Mouse (Mus musculus): ENCODE measurements at regions not wholly inside any gene's neighbourhood (a gene's known extent, or its start where the extent isn't known, plus 50 kb on each side); places are given as distances from the start of the nearest gene placed in this dataset.

GRCm38 (mm10) chr17:87501098-87501497 lies 54.4 kb upstream of the Calm2 start:
- no peaks in the 10 kb centered on the region for H3K4me1 ChIP-seq (ENCODE audit: control insufficient read depth, insufficient read depth, insufficient read length, low read length)
- H3K27ac ChIP-seq (replicated peaks; ENCODE audit: low read depth, low read length): no peak overlapping the region
- no peak overlapping the region for H3K4me3 ChIP-seq (ENCODE audit: insufficient read depth, low read depth, low read length)

DNA sequence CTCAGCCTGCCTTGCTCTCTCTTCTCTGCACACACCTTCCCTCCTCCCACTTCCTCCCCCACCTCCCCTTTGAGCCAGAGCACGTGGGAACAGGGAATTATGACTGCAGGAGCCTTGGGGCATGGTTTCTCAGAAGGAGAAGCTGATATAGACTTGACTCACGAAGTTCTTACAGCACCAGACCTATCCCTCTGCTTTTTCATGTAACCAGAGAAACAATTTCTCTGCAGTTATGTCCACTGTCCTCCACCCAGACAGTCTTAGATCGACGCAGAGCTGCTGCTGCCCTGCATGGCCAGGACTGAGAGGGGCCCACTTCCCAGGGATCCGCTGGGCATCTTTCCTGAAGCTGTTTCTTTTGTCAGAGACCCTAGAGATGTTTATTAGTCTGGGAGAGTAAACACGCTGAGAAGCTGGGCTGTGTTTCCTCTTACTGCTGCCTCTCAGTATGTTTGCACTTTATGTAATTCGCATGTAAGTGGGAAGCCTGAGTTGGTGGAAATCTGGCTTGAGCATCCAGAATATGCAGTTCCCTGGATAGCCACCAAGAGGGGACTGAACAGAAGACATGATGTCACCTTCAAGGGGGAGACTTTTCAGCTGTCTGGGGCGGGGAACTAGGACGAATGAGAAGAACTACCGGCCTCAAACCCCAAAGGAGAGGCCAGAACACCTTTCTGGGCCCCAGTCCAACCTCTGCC lies 55.1 kb upstream of the Calm2 start:
- H3K27ac ChIP-seq (replicated peaks; ENCODE audit: low read depth, low read length): no peak overlapping the region
- H3K4me3 ChIP-seq (ENCODE audit: insufficient read depth, low read depth, low read length): no peak overlapping the region
- H3K4me1 ChIP-seq (ENCODE audit: control insufficient read depth, insufficient read depth, insufficient read length, low read length): no peaks in the 10 kb centered on the region

DNA sequence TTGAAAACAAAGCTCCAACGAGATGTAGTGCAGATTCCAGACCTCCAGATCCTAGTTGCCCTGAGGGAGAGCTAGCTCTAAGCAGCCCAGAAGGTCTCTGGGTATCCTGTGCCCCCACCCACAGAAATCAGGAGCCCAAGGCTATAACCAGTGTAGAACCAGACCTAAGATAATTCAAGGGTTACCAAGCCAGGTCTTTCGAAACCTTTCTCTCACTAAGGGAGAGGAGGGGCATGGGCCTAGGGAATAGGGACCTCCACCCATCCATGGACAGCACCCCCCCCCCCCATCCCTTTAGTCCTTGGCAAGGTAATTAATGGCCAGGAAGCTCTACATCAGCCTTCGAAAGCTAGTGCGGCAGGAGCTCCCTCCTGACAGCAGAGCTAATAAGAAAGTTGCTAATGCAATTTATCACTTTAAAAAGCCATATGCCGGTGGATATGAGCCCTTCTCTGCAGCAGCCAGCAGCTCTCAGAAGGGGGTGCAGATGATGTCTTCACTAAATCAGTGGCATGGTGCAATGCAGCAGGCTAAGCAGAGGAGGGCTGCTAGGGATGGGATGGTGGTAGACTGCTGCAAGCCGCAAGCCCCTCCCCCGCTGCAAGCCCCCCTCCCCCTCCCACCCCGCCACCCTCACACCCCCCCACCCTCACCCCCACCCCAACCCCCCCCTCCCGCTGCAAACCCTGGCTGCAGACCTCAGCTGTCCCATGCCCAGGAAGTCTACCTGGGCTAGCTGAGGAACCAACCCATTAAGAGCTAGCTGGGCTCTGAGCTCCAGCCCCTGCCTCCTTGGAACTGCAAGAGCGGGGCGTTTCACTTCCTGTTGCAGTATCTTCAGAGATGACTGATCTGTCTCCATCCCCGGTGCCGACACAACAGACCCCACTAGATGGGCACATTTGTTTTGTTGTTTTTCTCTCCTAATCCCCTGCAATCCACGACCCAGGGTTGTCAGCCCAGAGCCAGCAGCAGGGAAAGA lies 55.9 kb upstream of the Calm2 start:
- no peaks in the 10 kb centered on the region for H3K4me1 ChIP-seq (ENCODE audit: control insufficient read depth, insufficient read depth, insufficient read length, low read length)
- no peak overlapping the region for H3K27ac ChIP-seq (replicated peaks; ENCODE audit: low read depth, low read length)
- H3K4me3 ChIP-seq (ENCODE audit: insufficient read depth, low read depth, low read length): no peak overlapping the region

GRCm38 (mm10) chr17:87503491-87503890 lies 56.8 kb upstream of the Calm2 start:
- H3K4me3 ChIP-seq (ENCODE audit: insufficient read depth, low read depth, low read length): no peak overlapping the region
- no peaks in the 10 kb centered on the region for H3K4me1 ChIP-seq (ENCODE audit: control insufficient read depth, insufficient read depth, insufficient read length, low read length)
- no peak overlapping the region for H3K27ac ChIP-seq (replicated peaks; ENCODE audit: low read depth, low read length)

- Histone ChIP-seq H3K4me1 (ENCODE audit: control insufficient read depth, insufficient read depth, insufficient read length, low read length) (no peaks in the 10 kb centered on the region), H3K4me3 (ENCODE audit: insufficient read depth, low read depth, low read length) (no peak overlapping the region), H3K27ac (replicated peaks; ENCODE audit: low read depth, low read length) (no peak overlapping the region)
Measured at GRCm38 (mm10) chr17:87504960-87505681, 58.4 kb upstream of the Calm2 start.

GRCm38 (mm10) chr17:87507848-87508247 lies 61.1 kb upstream of the Calm2 start:
- Histone ChIP-seq H3K27ac (replicated peaks; ENCODE audit: low read depth, low read length) (no peak overlapping the region), H3K4me1 (ENCODE audit: control insufficient read depth, insufficient read depth, insufficient read length, low read length) (no peaks in the 10 kb centered on the region), H3K4me3 (ENCODE audit: insufficient read depth, low read depth, low read length) (no peak overlapping the region)

DNA sequence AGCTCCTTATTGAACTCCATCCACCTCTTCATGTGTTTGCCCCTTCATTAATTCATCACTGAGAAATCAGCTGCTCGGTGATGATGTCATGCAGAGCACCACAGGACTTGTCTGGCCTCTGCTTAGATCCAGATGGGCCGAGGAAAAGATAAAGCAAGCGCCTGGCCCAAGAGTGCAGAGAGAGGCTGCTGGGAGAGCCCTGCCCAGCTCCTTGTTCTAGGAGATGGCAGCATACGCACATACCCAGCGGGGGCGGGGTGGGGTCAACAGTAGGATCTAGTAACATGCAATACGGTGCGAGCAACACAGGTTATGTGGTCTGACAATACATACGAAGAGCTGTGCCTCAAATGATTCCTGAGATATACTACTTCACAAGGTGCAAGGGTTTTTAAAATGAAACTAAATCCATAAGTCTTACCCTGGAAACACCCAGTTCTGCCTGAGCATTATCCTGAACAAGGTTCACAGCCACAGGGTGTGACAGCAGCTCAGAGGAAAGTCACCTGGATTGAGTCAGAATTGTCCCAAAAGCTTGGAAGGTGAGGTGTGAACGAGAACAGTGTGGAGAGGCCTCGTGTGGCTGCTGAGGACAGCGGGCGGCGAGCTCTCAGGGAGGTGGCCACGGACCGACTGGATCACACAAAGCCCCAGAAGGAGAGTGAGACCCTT lies 62.0 kb upstream of the Calm2 start:
- no peak overlapping the region for H3K4me3 ChIP-seq (ENCODE audit: insufficient read depth, low read depth, low read length)
- no peak overlapping the region for H3K27ac ChIP-seq (replicated peaks; ENCODE audit: low read depth, low read length)
- no peaks in the 10 kb centered on the region for H3K4me1 ChIP-seq (ENCODE audit: control insufficient read depth, insufficient read depth, insufficient read length, low read length)

GRCm38 (mm10) chr17:87512000-87512611 lies 65.4 kb upstream of the Calm2 start:
- Histone ChIP-seq H3K27ac (replicated peaks; ENCODE audit: low read depth, low read length) (no peak overlapping the region), H3K4me3 (ENCODE audit: insufficient read depth, low read depth, low read length) (no peak overlapping the region)

GRCm38 (mm10) chr17:87513822-87514221 lies 67.1 kb upstream of the Calm2 start:
- no peak overlapping the region for H3K27ac ChIP-seq (replicated peaks; ENCODE audit: low read depth, low read length)
- H3K4me3 ChIP-seq (ENCODE audit: insufficient read depth, low read depth, low read length): no peak overlapping the region
- H3K4me1 ChIP-seq (ENCODE audit: control insufficient read depth, insufficient read depth, insufficient read length, low read length): no peaks in the 10 kb centered on the region

More at GRCm38 (mm10) chr17:87512000-87512611, 65.4 kb upstream of the Calm2 start:
- no peaks in the 10 kb centered on the region for H3K4me1 ChIP-seq (ENCODE audit: control insufficient read depth, insufficient read depth, insufficient read length, low read length)

DNA sequence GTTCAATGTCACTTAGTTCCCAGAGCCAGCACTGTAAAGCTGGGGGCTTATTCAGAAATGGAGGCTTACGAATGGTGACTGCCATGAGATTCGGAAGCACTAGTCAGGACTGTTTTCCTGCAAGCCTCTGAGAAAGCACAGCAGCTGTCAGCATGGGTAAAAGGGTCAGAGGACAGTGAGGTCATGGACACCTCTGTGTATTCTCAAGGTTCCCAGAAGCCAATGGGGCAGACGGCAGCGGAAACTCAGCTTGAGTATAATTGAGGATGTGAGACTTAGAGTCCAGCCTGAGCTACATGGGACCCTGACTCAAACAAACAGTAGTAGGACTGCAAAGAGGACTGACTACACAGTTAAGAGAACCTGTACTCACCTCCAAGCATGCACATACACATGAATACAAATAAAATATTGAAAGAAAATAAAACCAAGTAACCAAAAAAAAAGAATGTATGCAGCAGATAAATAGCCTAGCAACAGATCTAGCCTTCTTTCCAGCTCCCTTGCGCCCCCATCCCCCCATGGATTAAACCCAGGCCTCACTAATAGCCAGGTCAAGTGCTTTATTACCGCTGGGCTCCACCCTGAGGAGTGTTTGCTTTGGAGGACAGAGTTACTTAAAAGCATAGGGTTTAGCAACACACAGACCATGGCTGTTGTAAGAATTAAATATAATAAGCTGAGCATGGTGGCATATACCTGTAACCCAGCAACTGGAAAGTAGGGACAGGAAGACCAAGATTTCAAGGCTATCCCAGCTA lies 67.8 kb upstream of the Calm2 start:
- no peak overlapping the region for H3K4me3 ChIP-seq (ENCODE audit: insufficient read depth, low read depth, low read length)
- H3K4me1 ChIP-seq (ENCODE audit: control insufficient read depth, insufficient read depth, insufficient read length, low read length): no peaks in the 10 kb centered on the region
- no peak overlapping the region for H3K27ac ChIP-seq (replicated peaks; ENCODE audit: low read depth, low read length)

GRCm38 (mm10) chr17:87517258-87517657 lies 70.5 kb upstream of the Calm2 start:
- Histone ChIP-seq H3K4me3 (ENCODE audit: insufficient read depth, low read depth, low read length) (no peak overlapping the region), H3K27ac (replicated peaks; ENCODE audit: low read depth, low read length) (no peak overlapping the region), H3K4me1 (ENCODE audit: control insufficient read depth, insufficient read depth, insufficient read length, low read length) (no peaks in the 10 kb centered on the region)

DNA sequence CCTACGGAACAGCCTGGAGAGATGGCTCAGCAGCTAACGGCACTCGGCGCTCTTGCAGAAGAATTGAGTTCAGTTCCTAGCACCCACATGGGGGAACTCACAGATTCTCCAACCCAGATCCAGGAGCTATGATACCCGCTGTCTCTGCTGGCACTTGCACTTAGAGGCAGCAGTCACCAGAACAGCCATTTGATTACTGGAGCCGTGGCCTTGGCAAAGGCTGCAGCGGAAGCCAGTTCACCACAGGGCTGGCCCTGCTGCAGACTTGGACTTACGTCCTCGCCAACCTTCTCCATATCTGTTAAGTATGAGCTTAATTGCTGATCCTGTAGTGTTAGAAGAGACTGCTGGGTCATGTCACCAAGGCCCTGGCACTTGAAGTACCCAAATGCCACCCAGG lies 72.7 kb upstream of the Calm2 start:
- Histone ChIP-seq H3K27ac (replicated peaks; ENCODE audit: low read depth, low read length) (no peak overlapping the region), H3K4me1 (ENCODE audit: control insufficient read depth, insufficient read depth, insufficient read length, low read length) (no peaks in the 10 kb centered on the region), H3K4me3 (ENCODE audit: insufficient read depth, low read depth, low read length) (no peak overlapping the region)

DNA sequence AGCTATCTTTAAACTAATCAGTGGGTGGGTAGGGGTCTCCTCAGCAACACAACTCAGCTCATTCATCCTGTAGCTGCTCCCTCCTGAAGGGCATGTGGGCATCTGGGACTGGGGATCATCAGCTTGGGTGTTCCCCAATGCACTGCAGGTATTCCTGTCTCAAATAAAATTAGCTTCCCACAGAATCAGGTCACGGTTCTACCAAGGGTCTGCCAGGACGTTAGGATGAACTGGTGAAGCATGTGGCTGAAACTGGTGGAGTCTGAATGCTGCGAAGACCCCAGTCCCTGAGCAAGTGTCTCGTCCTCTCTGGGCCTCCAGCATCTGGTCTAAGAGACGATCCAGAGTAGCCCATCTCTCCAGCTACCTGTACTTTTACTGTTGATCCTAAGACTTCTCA lies 74.1 kb upstream of the Calm2 start:
- H3K4me3 ChIP-seq (ENCODE audit: insufficient read depth, low read depth, low read length): no peak overlapping the region
- H3K27ac ChIP-seq (replicated peaks; ENCODE audit: low read depth, low read length): no peak overlapping the region
- H3K4me1 ChIP-seq (ENCODE audit: control insufficient read depth, insufficient read depth, insufficient read length, low read length): no peaks in the 10 kb centered on the region

GRCm38 (mm10) chr17:87521622-87522151 lies 75.0 kb upstream of the Calm2 start:
- no peaks in the 10 kb centered on the region for H3K4me1 ChIP-seq (ENCODE audit: control insufficient read depth, insufficient read depth, insufficient read length, low read length)
- H3K4me3 ChIP-seq (ENCODE audit: insufficient read depth, low read depth, low read length): no peak overlapping the region
- no peak overlapping the region for H3K27ac ChIP-seq (replicated peaks; ENCODE audit: low read depth, low read length)

Measured in brown adipose tissue, adult 24 weeks (tissue).